Mouse (Mus musculus): ENCODE measurements at regions not wholly inside any gene's neighbourhood (a gene's known extent, or its start where the extent isn't known, plus 50 kb on each side); places are given as distances from the start of the nearest gene placed in this dataset.

GRCm38 (mm10) chr4:84149149-84150050 is 525.7 kb downstream of the Bnc2 start:
- DNase-seq (ENCODE audit: low spot score) = no peak
- ATAC-seq (replicated peaks; ENCODE audit: low FRiP score) = peak; percentile 45
- no peaks in the 10 kb centered on the region for H3K27me3 ChIP-seq (replicated peaks; ENCODE audit: control insufficient read depth, insufficient read depth, low read length)
- no peak overlapping the region for H3K4me2 ChIP-seq
- 73% methylated on average over 13 of the region's 13 CpGs for WGBS
- H3K9me3 ChIP-seq (ENCODE audit: control insufficient read depth, low read length) = no peaks in the 10 kb centered on the region
- H3K4me1 ChIP-seq (replicated peaks; ENCODE audit: control insufficient read depth, insufficient read depth, low read length) = no peaks in the 10 kb centered on the region
- H3K4me3 ChIP-seq (ENCODE audit: low read depth, low read length) = no peak overlapping the region
- no peaks in the 10 kb centered on the region for H3K36me3 ChIP-seq (ENCODE audit: control insufficient read depth, insufficient read depth, low read length)
- no peak overlapping the region for H3K27ac ChIP-seq (ENCODE audit: low read depth, low read length)
- H3K9ac ChIP-seq (ENCODE audit: low read depth, low read length) = no peak overlapping the region

GRCm38 (mm10) chr4:84150698-84151097 is 524.4 kb downstream of the Bnc2 start:
- Histone ChIP-seq H3K9ac (ENCODE audit: low read depth, low read length) (no peak overlapping the region), H3K36me3 (ENCODE audit: control insufficient read depth, insufficient read depth, low read length) (no peaks in the 10 kb centered on the region), H3K4me1 (replicated peaks; ENCODE audit: control insufficient read depth, insufficient read depth, low read length) (no peaks in the 10 kb centered on the region), H3K9me3 (ENCODE audit: control insufficient read depth, low read length) (no peaks in the 10 kb centered on the region), H3K4me3 (ENCODE audit: low read depth, low read length) (no peak overlapping the region), H3K27ac (ENCODE audit: low read depth, low read length) (no peak overlapping the region), H3K27me3 (replicated peaks; ENCODE audit: control insufficient read depth, insufficient read depth, low read length) (no peaks in the 10 kb centered on the region), H3K4me2 (no peak overlapping the region)
- no peak for DNase-seq (ENCODE audit: low spot score)
- no peak for ATAC-seq (replicated peaks; ENCODE audit: low FRiP score)
- 44% methylated on average over 3 of the region's 3 CpGs for WGBS

DNA sequence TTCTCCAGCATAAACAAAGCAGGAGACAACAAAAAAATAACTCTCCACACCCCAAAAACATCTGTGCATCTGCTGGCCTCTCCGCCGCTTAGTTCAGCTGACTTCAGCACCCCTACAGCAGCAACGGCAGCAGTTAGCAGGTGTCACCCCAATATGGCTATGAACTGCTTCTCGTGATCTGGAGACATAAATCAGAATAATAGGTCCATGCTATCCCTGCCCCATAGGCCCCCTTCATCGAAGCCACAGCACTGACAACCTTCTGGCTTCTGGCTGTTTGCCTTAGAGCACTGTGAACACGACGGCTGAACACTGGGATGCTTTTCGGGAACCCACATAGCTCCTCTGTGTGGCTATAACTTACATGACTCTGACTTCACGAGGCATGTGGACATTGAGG is 523.8 kb downstream of the Bnc2 start:
- Histone ChIP-seq H3K27me3 (replicated peaks; ENCODE audit: control insufficient read depth, insufficient read depth, low read length) (no peaks in the 10 kb centered on the region), H3K9me3 (ENCODE audit: control insufficient read depth, low read length) (no peaks in the 10 kb centered on the region), H3K4me3 (ENCODE audit: low read depth, low read length) (no peak overlapping the region), H3K27ac (ENCODE audit: low read depth, low read length) (no peak overlapping the region), H3K9ac (ENCODE audit: low read depth, low read length) (no peak overlapping the region), H3K4me1 (replicated peaks; ENCODE audit: control insufficient read depth, insufficient read depth, low read length) (no peaks in the 10 kb centered on the region), H3K36me3 (ENCODE audit: control insufficient read depth, insufficient read depth, low read length) (no peaks in the 10 kb centered on the region), H3K4me2 (no peak overlapping the region)
- DNase-seq (ENCODE audit: low spot score) = no peak
- WGBS = 76% methylated on average over 9 of the region's 9 CpGs
- ATAC-seq (replicated peaks; ENCODE audit: low FRiP score) = no peak

GRCm38 (mm10) chr4:84151971-84152450 is 523.1 kb downstream of the Bnc2 start:
- DNase-seq (ENCODE audit: low spot score) = no peak

DNA sequence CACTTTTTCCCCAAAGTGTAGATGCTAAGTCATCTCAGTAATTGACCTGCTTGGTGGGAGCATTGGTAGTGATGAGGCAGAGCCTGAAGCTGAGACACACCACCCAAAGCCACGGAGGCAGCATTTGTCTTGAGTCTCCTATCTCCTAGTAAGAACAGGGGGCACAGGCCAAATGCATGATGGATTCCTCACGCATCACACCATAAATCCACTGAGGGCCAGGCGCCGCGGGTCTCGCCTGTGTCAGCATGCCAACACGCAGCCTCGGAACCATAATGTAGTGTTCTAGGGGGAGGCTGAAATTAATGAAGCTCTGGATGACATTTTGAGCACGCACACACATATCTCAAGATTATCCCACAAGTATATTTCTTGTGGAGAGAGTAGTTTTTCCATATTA is 521.5 kb downstream of the Bnc2 start:
- H3K27me3 ChIP-seq (replicated peaks; ENCODE audit: control insufficient read depth, insufficient read depth, low read length) = no peaks in the 10 kb centered on the region
- DNase-seq (ENCODE audit: low spot score) (no peak), ATAC-seq (replicated peaks; ENCODE audit: low FRiP score) (no peak)
- no peak overlapping the region for H3K4me2 ChIP-seq
- H3K9ac ChIP-seq (ENCODE audit: low read depth, low read length) = no peak overlapping the region
- H3K9me3 ChIP-seq (ENCODE audit: control insufficient read depth, low read length) = no peaks in the 10 kb centered on the region
- no peaks in the 10 kb centered on the region for H3K36me3 ChIP-seq (ENCODE audit: control insufficient read depth, insufficient read depth, low read length)
- no peak overlapping the region for H3K27ac ChIP-seq (ENCODE audit: low read depth, low read length)
- H3K4me1 ChIP-seq (replicated peaks; ENCODE audit: control insufficient read depth, insufficient read depth, low read length) = no peaks in the 10 kb centered on the region
- H3K4me3 ChIP-seq (ENCODE audit: low read depth, low read length) = no peak overlapping the region
- 80% methylated on average over 9 of the region's 9 CpGs for WGBS

More at GRCm38 (mm10) chr4:84151971-84152450, 523.1 kb downstream of the Bnc2 start:
- ATAC-seq (replicated peaks; ENCODE audit: low FRiP score) = no peak
- Histone ChIP-seq H3K9me3 (ENCODE audit: control insufficient read depth, low read length) (no peaks in the 10 kb centered on the region), H3K4me1 (replicated peaks; ENCODE audit: control insufficient read depth, insufficient read depth, low read length) (no peaks in the 10 kb centered on the region), H3K27me3 (replicated peaks; ENCODE audit: control insufficient read depth, insufficient read depth, low read length) (no peaks in the 10 kb centered on the region), H3K36me3 (ENCODE audit: control insufficient read depth, insufficient read depth, low read length) (no peaks in the 10 kb centered on the region), H3K4me3 (ENCODE audit: low read depth, low read length) (no peak overlapping the region), H3K4me2 (no peak overlapping the region), H3K27ac (ENCODE audit: low read depth, low read length) (no peak overlapping the region), H3K9ac (ENCODE audit: low read depth, low read length) (no peak overlapping the region)
- 51% methylated on average over 6 of the region's 6 CpGs for WGBS

DNA sequence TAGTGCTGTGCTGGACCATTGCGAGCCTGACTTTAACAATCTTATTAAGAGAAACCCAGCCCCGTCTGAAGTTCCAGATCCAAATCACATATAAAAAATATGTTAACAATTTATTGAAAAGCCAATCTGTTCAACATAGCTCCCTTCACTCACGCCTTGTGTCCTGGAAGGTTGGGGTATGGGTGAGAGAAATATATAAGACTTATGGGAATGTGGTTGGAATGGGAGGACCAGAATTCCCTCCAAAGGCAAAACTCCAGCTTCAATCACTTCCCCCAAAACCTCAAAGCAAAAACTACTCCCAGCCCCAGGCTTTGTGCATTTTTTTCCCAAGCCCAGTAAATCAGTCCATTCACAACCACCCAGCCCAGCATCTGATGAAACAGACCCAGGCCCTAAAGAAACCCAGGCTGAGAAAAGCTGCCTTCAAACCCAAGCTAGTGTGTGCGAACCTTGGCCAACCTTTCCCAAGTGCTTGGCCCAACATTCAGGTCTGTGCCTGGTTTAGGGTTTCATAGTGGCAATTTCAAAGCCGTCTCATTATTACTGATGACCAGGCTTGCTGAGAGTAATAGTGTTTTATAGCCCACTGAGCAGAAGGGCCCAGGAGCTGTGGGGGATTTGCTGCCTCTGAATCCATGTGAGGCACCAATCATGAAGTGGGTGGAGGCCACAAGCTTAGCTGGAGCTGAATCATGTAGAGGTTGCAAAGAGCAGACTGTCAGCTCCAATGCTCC is 517.0 kb downstream of the Bnc2 start:
- Histone ChIP-seq H3K4me3 (ENCODE audit: low read depth, low read length) (no peak overlapping the region), H3K9me3 (ENCODE audit: control insufficient read depth, low read length) (no peaks in the 10 kb centered on the region), H3K27me3 (replicated peaks; ENCODE audit: control insufficient read depth, insufficient read depth, low read length) (no peaks in the 10 kb centered on the region), H3K4me2 (no peak overlapping the region), H3K27ac (ENCODE audit: low read depth, low read length) (no peak overlapping the region), H3K4me1 (replicated peaks; ENCODE audit: control insufficient read depth, insufficient read depth, low read length) (no peaks in the 10 kb centered on the region), H3K9ac (ENCODE audit: low read depth, low read length) (no peak overlapping the region), H3K36me3 (ENCODE audit: control insufficient read depth, insufficient read depth, low read length) (no peaks in the 10 kb centered on the region)
- WGBS = 80% methylated on average over 5 of the region's 5 CpGs
- ATAC-seq (replicated peaks; ENCODE audit: low FRiP score) = no peak
- DNase-seq (ENCODE audit: low spot score) = no peak

DNA sequence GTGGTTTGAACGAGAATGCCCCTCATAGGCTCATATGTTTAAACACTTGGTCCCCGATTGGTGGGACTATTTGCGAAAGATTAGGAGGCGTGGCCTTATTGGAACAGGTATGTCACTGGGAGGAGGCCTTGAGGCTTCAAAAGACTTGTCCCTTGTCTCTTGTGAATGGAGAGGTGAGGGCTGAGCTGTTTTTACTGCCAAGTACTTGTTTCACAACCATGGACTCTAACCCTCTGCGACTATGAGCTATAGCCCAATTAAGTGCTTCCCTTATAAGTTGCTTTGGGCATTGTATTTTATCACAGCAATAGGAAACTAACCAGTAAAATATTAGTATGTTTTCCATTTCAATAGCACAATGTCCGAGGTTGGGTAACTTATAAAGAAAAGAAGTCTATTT is 511.7 kb downstream of the Bnc2 start:
- no peak overlapping the region for H3K4me2 ChIP-seq
- H3K36me3 ChIP-seq (ENCODE audit: control insufficient read depth, insufficient read depth, low read length) = no peaks in the 10 kb centered on the region
- WGBS = 84% methylated on average over 6 of the region's 6 CpGs
- H3K9me3 ChIP-seq (ENCODE audit: control insufficient read depth, low read length) = no peaks in the 10 kb centered on the region
- DNase-seq (ENCODE audit: low spot score) (no peak), ATAC-seq (replicated peaks; ENCODE audit: low FRiP score) (no peak)
- H3K27me3 ChIP-seq (replicated peaks; ENCODE audit: control insufficient read depth, insufficient read depth, low read length) = no peaks in the 10 kb centered on the region
- no peak overlapping the region for H3K27ac ChIP-seq (ENCODE audit: low read depth, low read length)
- no peaks in the 10 kb centered on the region for H3K4me1 ChIP-seq (replicated peaks; ENCODE audit: control insufficient read depth, insufficient read depth, low read length)
- no peak overlapping the region for H3K4me3 ChIP-seq (ENCODE audit: low read depth, low read length)
- H3K9ac ChIP-seq (ENCODE audit: low read depth, low read length) = no peak overlapping the region

- H3K27ac ChIP-seq (ENCODE audit: low read depth, low read length) = no peak overlapping the region
- H3K27me3 ChIP-seq (replicated peaks; ENCODE audit: control insufficient read depth, insufficient read depth, low read length) = no peaks in the 10 kb centered on the region
- no peak for ATAC-seq (replicated peaks; ENCODE audit: low FRiP score)
- no peak for DNase-seq (ENCODE audit: low spot score)
- no peak overlapping the region for H3K4me2 ChIP-seq
- no peaks in the 10 kb centered on the region for H3K36me3 ChIP-seq (ENCODE audit: control insufficient read depth, insufficient read depth, low read length)
- no peaks in the 10 kb centered on the region for H3K4me1 ChIP-seq (replicated peaks; ENCODE audit: control insufficient read depth, insufficient read depth, low read length)
- no peak overlapping the region for H3K9ac ChIP-seq (ENCODE audit: low read depth, low read length)
- no peaks in the 10 kb centered on the region for H3K9me3 ChIP-seq (ENCODE audit: control insufficient read depth, low read length)
- WGBS = 68% methylated on average over 3 of the region's 3 CpGs
- H3K4me3 ChIP-seq (ENCODE audit: low read depth, low read length) = no peak overlapping the region
Measured at GRCm38 (mm10) chr4:84165256-84165655, 509.8 kb downstream of the Bnc2 start.

Measured in liver, embryonic 11.5 days (tissue).